ENCODE assay signal across 14 mouse cellular contexts in genomic region chr12:15804931-15805331, GRCm38 (mm10). TPM values are rescaled to one million over a fixed set of nuclear protein-coding genes. Genes with fewer than 3 reads are reported as not detected.
DNase-seq lines count a peak whose midpoint lies in the region; ATAC-seq and TF ChIP-seq lines count a peak whose summit lies in the region.
"Had no signal": no experiment of that assay in that cellular context is flagged by ENCODE, and none has a peak within 500 bp of the region (broad histone marks: within the 10 kb centered on the region; RNA-seq: fewer than 3 reads in every experiment).

No protein-coding gene starts in this region.

- intact Hi-C loops in heart, postnatal 36 days (cut with DNase I) = no loop called here
- intact Hi-C loops in gastrocnemius, postnatal 36 days (cut with DNase I) = loop anchor here (5.0 kb wide), 1 partner anchor 108 kb away; no protein-coding TSS in a partner anchor

- H3K4me1 ChIP-seq in heart, embryonic 13.5 days = peaks cover 82% of the 10 kb centered on the region
- H3K4me1 ChIP-seq in hindbrain, postnatal 0 days (ENCODE audit: insufficient read depth, low read length) = peaks cover 32% of the 10 kb centered on the region

- no peaks in the 10 kb centered on the region for H3K27me3 ChIP-seq in heart, embryonic 13.5 days (replicated peaks)
- no peaks in the 10 kb centered on the region for H3K27me3 ChIP-seq in hindbrain, postnatal 0 days (ENCODE audit: insufficient read depth, low read length)
- H3K27me3 ChIP-seq: CH12.LX had no signal

- no peak for TF ChIP-seq CTCF in hindbrain, postnatal 0 days (IDR thresholded peaks at IDR 0.05; ENCODE audit: low read depth)

- no peak for DNase-seq in heart, postnatal 36 days
- peak; percentile 44 for DNase-seq in lung, postnatal 25 days (ENCODE audit: low spot score)
- DNase-seq in lung, postnatal 4 days = no peak
- DNase-seq in hindbrain, postnatal 0 days (ENCODE audit: low spot score) = no peak
- DNase-seq in thymus, postnatal 25 days = peak; percentile 77
- no peak for DNase-seq in right cerebral cortex, postnatal 4 days
- DNase-seq in gastrocnemius, postnatal 36 days = no peak
- DNase-seq: layer of hippocampus, postnatal 36 days; midbrain, embryonic 14.5 days had no signal

- ATAC-seq in heart, embryonic 13.5 days (ENCODE audit: extremely low read depth, insufficient number of reproducible peaks, low FRiP score, low TSS enrichment) = no peak
- ATAC-seq in hindbrain, postnatal 0 days = no peak
- ATAC-seq: forebrain, embryonic 16.5 days had no signal

- H3K4me3 ChIP-seq in heart, embryonic 13.5 days = no peak overlapping the region
- H3K4me3 ChIP-seq in hindbrain, postnatal 0 days (ENCODE audit: low read length) = no peak overlapping the region
- H3K4me3 ChIP-seq: embryonic facial prominence, embryonic 10.5 days had no signal

- no peak overlapping the region for H3K4me2 ChIP-seq in heart, embryonic 13.5 days
- H3K4me2 ChIP-seq in hindbrain, postnatal 0 days (ENCODE audit: low read depth, low read length) = no peak overlapping the region

- no peak overlapping the region for H3K27ac ChIP-seq in heart, embryonic 13.5 days (replicated peaks)
- peak overlapping the region; percentile 56 for H3K27ac ChIP-seq in hindbrain, postnatal 0 days
- H3K27ac ChIP-seq: embryonic facial prominence, embryonic 10.5 days; liver, embryonic 14.5 days had no signal

- no peaks in the 10 kb centered on the region for H3K9me3 ChIP-seq in heart, embryonic 13.5 days
- H3K9me3 ChIP-seq in hindbrain, postnatal 0 days (ENCODE audit: low read length) = no peaks in the 10 kb centered on the region
- H3K9me3 ChIP-seq: embryonic facial prominence, embryonic 10.5 days had no signal

- 49% methylated on average over 1 of the region's 1 CpGs for WGBS in heart, embryonic 13.5 days
- WGBS in hindbrain, postnatal 0 days = 39% methylated on average over 1 of the region's 1 CpGs

- H3K9ac ChIP-seq in heart, embryonic 13.5 days = 0 out of 2 replicates have a peak overlapping the region, but pooled peaks have one; percentile 17
- H3K9ac ChIP-seq in hindbrain, postnatal 0 days (replicated peaks; ENCODE audit: low read length) = no peak overlapping the region
- H3K9ac ChIP-seq: liver, embryonic 14.5 days had no signal

- H3K36me3 ChIP-seq in heart, embryonic 13.5 days = peaks cover 100% of the 10 kb centered on the region
- H3K36me3 ChIP-seq in hindbrain, postnatal 0 days (ENCODE audit: insufficient read depth, low read length) = peaks cover 26% of the 10 kb centered on the region

RNA-seq across cellular contexts. Expression of gene Trib2, which starts 11.8 kb away (rescaled TPM):
- 40.3 and 42.2 TPM in 2 replicates for polyA plus RNA-seq in heart, embryonic 13.5 days (2015; fragmentation: Nextera tagmentation; extraction: Ambion mirVana)
- total RNA-seq in heart, postnatal 36 days (2021) = 10 to 100 TPM; 32.3 to 38.6 TPM
- 150 and 164 TPM in 2 replicates for total RNA-seq in hindbrain, postnatal 0 days (2014; rRNA removed)
- polyA plus RNA-seq in hindbrain, postnatal 0 days (2015; fragmentation: Nextera tagmentation; extraction: Ambion mirVana) = 92.2 and 95.2 TPM in 2 replicates
- 10 to 100 TPM; 13.7 to 19.0 TPM for total RNA-seq in gastrocnemius, postnatal 36 days (2021)

Comparison
In these comparisons a context has a peak if more than half of its experiments do, and no peak if none do; other contexts are left out.
1. DNase-seq: peak in lung, postnatal 25 days (single experiment) and thymus, postnatal 25 days (single experiment); none in heart, postnatal 36 days (0 of 2), lung, postnatal 4 days (0 of 2), hindbrain, postnatal 0 days (single experiment), right cerebral cortex, postnatal 4 days (single experiment) and gastrocnemius, postnatal 36 days (0 of 2).